Mouse (Mus musculus) stomach, postnatal 0 days (tissue): ENCODE measurements around the gene Hoxa10.

ENCODE experiments used
- CTCF ChIP-seq: IDR thresholded peaks from 2 replicates; pipeline ENCODE4 v1.5.1; 2016; ENCODE audit warnings: antibody characterized with exemption, low read depth, mild to moderate bottlenecking, moderate library complexity
- EP300 ChIP-seq: optimal IDR thresholded peaks from 2 replicates; pipeline ENCODE3; 2016; ENCODE audit warnings: antibody characterized with exemption

- TF ChIP-seq CTCF (no peak), EP300 (no peak)
These were observed 7.6 kb downstream of the Hoxa10 start for GRCm38 (mm10) chr6:52232984-52233545.
